Mouse (Mus musculus): ENCODE data around the gene Kcnj6. TPM values are rescaled to one million over a fixed set of nuclear protein-coding genes. Genes with fewer than 3 reads are reported as not detected.

Gene Kcnj6
- total RNA-seq (2021), result 1 to 10 TPM in 1 of 2 experiments, under 1 TPM in 1; 0.92 to 1.1 TPM
- polyA plus RNA-seq (2012; rRNA removed), result 0.20 TPM in 1 of 2 replicates, not detected in the other
- long read RNA-seq, partial matches to known transcripts, result 0 of 1 reads
- long read RNA-seq, other reads (novel, unspliced or antisense), result 1 of 1 reads

DNA sequence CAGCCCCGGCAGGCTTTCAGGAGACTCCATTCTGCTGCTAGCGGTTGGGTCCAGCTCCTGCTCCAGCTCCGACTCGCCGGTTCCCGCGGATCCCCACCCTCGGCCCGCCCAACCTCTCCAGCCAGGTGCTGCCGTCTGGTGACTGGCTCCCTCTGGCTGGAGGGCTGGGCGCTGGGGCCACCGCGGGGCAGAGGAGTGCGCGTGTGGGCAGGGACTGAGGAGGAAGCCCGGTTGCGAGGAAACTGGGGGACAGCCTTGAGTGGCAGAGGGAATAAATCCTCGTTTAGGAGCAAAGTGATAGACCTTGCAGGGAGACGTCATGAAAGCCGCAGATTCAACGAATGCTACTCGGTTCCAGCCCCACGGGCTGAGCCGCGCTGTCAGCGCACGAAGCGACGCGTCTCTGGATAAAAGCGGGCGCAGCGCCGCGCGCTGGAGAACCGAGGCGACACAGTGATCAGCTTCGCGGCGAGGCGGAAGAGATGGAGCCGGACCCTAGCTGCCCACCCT lies at the start of gene Kcnj6:
Gene Kcnj6, minus strand, starts transcription at position 362 of the 510 bp plus-strand sequence.
- peak; percentile 6 for DNase-seq

DNA sequence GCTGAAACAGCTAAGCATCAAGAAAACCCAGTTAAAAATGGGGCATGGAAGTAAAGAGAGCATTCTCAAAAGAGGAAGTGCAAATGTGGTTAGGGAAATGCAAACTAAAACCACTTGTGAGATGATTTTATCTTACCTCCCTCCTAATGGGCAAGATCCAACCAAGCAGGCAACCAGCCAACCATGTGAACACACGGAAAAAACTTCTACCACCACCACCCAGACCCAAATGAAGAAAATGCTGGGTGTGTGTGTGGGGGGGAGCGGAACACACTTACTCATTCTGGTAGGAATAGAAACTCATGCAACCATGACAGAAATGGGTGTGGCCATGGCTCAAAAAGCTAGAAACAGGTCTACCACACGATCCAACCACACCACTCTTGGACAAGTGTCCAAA lies 12.4 kb upstream of the Kcnj6 start:
- DNase-seq, result no peak

- DNase-seq, result no peak
These were observed 7.1 kb upstream of the Kcnj6 start for GRCm38 (mm10) chr16:95004599-95004998.

DNA sequence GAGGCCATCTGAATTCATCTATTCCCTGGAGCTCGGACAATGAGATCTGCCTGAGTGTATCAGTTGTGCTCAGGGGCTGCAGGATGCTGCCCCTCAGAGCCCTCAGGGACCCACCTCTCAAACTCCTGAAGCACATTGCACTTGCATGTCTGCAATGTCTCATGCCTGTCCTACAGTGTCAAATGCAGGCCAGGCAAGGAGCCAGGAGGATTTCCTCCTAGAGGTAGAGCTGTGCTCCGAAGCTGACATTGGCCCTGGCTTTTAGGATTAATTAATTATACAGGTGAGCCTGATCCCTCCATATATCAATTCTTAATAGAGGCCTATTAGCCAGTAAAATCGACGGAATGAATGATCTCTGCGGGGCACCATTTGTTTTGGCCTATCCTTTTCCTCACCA lies 2.0 kb upstream of the Kcnj6 start:
- DNase-seq, result no peak

- no peak for DNase-seq
These were observed 1.5 kb upstream of the Kcnj6 start for GRCm38 (mm10) chr16:94999019-94999418.

DNA sequence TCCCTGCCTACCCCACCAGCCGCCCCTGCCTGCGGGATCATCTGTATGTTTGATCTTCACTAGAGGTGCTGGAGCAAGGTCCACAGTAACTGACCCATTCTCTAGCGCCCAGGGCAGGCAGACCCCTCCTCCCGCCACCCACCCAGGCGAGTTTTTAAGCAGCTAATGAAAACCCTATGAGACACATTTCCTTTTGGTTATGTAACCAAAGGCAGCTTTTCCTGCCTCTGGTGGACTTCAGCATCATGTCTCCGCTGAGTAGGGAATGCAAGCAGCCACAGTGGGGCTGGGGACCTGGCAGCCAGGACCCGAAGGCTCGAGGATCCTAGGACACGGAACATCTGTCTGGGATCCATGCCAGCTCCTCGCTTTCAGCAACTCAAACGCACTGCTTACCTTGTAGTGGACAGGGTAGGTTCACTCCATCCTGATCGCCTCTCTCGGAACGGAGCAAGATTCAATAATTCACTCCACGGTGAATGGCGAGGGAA lies 665 bp downstream of the Kcnj6 start:
- no peak for DNase-seq

- peak; percentile 10 for DNase-seq
These were observed 1.9 kb downstream of the Kcnj6 start for GRCm38 (mm10) chr16:94995542-94996131.

DNA sequence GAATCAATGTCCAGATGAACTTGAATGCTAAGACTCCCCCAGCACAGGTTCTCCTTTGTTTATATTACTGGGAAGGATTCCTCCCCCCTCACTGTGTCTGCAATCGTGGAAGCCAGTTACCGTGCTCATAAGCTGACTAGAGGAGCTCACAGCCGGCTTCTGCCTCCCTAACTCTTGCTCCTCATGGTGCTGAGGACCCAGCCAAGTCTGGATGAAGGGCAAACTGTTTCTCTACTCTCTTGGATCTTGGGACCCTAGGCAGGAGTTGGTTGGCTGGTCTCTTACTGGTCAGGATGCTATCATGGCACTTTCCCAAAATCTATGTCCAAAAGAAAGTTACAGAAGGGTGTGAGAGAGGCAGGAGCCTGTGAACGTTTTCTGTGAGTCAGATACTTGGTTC lies 2.6 kb downstream of the Kcnj6 start:
- DNase-seq, result no peak

GRCm38 (mm10) chr16:94994148-94994547 lies 3.4 kb downstream of the Kcnj6 start:
- DNase-seq, result no peak

DNA sequence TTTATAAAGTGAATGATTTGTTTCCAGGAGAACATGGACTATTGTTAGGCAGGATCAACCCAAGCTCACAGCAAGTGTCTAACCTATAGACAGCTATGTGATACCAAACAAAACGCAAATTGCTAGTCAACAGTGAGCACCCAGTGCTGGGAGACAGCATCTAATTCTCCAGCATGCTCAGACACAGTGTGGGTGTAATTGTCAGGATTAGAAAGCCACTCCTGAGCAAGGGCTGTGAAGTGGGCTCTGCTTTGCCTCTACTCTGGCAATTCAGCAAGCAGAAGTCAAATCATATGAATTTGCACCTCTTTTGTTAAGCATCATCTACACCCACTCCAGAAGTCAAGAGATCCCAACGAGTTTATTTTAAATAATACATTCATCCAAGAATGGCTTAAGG lies 7.4 kb downstream of the Kcnj6 start:
- DNase-seq, result no peak

DNA sequence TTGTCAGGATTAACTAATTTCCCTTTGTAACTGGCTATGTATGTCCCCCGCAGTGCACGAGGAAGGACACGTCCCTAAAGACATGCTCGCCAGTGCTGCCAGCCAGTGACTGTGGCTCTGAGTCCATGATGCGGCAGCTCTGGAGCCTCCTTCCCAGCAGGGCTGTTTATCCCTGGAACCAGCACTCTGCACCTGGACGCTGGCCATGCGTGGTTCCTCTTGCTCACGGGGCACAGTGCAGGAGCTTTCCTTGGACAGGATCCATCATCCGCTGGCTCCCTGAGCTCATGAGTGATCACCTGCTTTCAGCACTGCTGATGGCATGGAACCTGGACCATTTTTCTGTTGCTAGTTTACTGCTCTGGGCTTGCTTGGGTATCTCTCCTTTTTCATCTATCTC lies 10.8 kb downstream of the Kcnj6 start:
- no peak for DNase-seq

GRCm38 (mm10) chr16:94984263-94984662 lies 13.2 kb downstream of the Kcnj6 start:
- no peak for DNase-seq

DNA sequence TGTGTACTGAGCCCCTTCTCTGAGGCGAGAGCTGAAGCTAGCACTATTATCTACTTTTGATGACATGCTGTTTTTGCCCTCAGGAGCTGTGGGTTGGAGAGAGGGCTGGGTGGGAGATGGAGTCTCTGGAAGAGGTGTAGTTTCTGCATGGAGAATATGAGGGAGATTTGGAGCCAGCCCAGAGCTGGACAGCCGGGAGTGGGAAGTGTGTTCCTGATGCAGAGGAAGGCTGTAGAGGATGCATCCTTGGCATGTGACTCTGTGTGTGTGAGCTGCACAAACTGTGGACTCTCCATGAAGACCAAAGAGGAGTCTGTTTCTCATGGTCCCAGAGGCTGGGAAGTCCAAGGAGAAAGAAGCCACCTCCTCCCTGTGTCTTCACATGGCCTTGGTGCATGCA lies 17.1 kb downstream of the Kcnj6 start:
- DNase-seq, result no peak

DNA sequence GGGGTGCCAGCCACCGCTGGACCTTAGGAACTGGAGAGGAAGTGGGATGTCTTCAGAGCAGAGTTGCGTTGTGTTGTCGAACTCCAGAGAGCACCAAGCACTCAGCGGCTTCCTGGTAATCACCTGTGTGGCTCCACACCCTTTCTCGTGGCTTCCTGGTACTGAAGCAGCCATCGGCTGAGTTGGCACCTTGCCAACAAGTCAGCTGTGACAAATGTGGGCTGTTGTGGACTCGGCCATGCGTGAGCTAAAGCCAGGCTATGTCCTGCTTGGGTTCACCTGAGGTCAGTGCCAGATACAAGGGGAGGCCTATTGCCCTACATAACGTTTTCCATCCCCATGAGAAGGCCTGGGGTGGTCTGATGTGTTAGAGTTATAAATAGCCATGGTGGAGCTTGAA lies 18.0 kb downstream of the Kcnj6 start:
- DNase-seq, result no peak

DNA sequence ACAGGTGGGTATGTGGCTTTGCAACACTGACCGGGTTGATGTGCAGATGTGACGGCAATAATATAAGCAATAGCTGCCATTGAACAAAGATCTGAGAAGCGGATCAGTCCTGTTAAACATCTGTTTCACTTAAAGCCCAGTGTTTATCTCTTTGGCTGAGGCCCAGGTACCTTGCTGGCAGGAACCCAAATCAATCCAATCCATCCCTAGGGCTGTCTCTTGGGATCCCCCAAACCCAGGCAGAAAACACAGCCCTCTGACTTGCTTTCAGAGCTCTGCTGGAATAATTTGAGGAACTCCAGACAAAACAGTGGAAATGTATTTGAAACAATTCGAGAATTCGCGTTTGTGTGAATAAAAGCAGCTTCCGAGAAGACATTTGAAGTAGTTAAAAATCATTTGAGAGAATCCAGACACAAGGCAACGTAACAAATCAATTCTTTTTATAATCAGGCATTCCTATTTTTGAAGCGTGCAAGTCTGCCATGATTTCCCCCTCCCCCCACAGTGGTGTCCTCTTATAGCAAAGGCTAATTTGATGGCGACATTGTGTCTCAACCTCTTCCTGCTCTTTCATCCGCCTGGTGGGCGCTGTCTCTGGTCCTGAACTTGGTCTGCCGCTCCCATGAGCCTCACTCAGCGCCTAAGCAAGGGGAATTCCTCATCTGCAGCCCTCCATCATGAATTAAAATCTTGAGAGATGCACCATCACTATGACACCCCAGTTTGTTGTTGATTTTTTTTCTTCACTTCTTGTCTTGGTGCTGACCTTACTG lies 25.2 kb downstream of the Kcnj6 start:
- peak; percentile 10 for DNase-seq

DNA sequence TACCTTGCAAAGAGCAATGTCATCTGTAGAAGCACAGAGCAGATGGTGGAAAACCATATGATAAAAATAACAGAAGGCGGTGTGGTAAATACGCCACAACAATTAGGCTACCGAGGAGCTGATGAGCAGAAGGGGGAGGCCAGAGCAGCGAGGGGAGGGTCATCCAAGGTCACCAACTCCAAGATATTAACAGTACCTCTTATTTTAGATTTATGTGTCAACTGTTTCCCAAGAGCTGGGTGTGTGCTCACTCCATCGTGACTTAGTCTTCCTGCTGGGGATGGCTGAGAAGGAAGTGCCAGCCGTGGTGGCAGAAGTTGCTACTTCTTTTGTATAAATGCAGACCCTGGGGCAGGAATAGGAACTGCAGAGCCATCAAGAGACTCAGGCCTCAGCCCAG lies 28.6 kb downstream of the Kcnj6 start:
- no peak for DNase-seq

DNA sequence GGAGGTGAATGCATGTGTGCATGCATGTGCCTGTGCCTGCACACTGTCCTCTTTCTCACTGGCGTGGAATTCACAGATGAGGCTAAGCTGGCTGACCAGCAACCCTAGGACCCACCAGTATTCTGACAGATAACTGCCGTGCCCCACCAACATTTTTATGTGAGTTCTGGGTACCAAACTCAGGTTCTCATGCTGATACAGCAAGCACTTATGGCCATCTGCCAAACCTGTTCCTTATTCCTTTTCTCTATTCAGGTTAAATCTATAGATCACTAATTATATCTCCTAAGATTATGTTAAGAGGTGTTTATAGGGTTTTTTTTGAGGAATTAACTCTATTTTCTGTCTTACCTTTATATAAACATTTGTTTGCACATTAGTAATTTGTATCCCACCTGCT lies 29.0 kb downstream of the Kcnj6 start:
- no peak for DNase-seq

- DNase-seq, result no peak
These were observed 40.2 kb downstream of the Kcnj6 start for GRCm38 (mm10) chr16:94957156-94957828.

GRCm38 (mm10) chr16:94956410-94956809 lies 41.1 kb downstream of the Kcnj6 start:
- no peak for DNase-seq

DNA sequence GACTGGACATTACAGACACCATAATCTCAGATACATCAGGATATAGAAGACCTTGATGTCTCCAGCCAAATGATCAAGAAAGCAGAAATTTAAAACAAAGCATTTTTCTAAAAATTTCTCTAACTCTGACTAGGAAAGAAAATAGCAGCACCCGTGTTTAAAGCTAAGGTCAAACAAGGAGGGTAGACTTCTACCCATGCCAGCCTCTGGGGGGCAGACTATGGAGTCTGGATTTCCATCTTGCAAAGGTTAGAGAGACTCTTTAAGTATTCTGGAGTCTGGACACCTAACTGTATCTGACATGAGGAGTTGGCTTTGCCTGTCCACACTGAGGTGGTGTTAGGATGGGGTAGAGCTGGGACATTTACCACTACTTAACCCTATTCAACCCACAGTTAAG lies 44.2 kb downstream of the Kcnj6 start:
- no peak for DNase-seq

- no peak for DNase-seq
These were observed 48.3 kb downstream of the Kcnj6 start for GRCm38 (mm10) chr16:94949172-94949571.

- DNase-seq, result no peak
These were observed 50.7 kb downstream of the Kcnj6 start for GRCm38 (mm10) chr16:94946848-94947247.

DNA sequence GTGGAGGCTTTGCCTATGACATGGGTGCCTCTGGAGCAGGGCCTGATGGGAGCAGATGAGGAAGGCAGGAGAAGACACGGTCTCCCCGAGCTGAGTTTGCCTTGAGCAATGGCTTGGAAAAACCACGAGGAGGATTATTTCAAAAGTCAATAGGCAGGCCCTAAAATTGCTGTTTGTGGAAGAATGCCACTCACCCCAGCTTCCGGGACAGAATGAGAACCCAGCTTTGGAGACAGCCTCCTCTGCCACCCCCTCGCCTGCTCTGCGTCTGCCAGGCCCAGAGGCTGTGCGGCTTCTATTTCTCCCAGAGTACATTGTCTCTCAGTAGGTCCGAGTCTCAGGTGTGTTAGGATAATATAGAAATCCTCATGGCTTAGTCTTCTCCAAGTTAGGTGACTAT lies 64.8 kb downstream of the Kcnj6 start:
- no peak for DNase-seq
